Mouse (Mus musculus): ENCODE data around the gene Tbck.

The Tbck gene

GRCm38 (mm10) chr3:132868838-132869237, 184.9 kb downstream of the Tbck start:
- DNase-seq (ENCODE audit: low spot score in 2 of 2) = no peak

DNA sequence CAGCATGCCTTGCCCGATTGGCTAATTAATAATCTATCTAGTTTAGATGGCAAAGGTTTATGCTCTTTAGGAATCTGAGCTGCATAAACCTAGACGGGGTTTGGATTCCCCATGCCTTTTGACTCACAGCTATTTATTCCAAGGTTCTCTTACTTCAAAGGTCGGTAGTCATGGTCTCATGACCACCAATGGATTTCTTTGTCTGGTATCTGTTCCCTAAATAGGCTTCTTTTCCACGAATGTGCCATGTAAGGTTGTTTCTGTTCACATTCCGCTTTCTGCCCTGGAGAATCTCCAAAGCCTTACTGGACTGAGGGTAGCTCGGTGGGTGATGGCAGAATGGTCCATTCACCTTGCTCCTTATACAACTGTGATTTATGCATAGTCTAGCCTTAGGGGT, 186.1 kb downstream of the Tbck start:
- no peak for DNase-seq (ENCODE audit: low spot score in 2 of 2)

DNA sequence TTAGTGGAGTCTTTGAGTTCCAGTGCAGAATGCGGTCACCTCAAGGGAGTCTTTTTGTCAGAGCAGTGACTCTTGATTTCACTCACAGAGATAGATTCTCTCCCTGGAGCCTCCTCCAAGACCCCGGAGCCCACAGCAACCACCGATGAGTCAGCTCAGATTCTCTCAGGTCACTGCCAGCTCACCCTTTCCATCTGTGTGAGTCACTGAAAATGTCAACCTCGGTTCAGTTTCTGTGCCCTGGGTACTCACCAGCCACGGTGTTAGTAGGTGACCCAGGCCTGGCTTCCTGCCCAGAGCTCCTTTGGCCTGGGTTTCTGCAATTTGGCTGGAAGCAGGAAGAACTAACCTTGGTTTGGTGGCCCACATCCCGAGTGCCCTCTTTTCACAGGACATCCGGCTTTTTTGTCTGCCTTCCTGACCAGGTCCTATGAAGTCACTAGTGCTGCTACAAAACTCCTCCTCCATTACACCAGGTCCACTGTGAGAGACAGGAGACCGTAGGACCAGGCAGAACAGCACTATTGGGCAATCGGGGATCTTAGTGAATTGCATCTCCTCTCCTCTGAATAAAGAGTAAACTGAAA, 187.5 kb downstream of the Tbck start:
- DNase-seq (ENCODE audit: low spot score in 2 of 2) = no peak

DNA sequence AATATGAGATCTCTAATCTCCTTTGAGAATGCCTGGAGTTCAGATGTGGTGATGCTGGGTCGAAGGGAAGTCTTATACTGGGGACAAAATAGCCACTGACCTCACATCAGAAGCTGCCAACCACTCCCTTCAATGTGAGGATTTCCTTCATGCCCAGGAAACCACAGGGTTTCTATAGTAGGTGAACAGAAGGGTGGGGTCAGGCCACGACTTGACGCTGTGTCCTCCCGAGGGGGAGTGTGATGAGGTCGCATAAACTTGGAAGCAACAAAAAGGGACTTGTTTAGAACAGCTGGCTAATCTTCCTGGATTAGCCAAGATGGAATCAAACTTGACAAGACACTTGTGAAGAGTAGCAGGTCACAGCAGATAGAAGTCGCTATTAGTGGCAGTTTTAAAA, 189.3 kb downstream of the Tbck start:
- DNase-seq (ENCODE audit: low spot score in 2 of 2) = no peak

GRCm38 (mm10) chr3:132876011-132876708, 192.2 kb downstream of the Tbck start:
- DNase-seq (ENCODE audit: low spot score in 2 of 2) = no peak

DNA sequence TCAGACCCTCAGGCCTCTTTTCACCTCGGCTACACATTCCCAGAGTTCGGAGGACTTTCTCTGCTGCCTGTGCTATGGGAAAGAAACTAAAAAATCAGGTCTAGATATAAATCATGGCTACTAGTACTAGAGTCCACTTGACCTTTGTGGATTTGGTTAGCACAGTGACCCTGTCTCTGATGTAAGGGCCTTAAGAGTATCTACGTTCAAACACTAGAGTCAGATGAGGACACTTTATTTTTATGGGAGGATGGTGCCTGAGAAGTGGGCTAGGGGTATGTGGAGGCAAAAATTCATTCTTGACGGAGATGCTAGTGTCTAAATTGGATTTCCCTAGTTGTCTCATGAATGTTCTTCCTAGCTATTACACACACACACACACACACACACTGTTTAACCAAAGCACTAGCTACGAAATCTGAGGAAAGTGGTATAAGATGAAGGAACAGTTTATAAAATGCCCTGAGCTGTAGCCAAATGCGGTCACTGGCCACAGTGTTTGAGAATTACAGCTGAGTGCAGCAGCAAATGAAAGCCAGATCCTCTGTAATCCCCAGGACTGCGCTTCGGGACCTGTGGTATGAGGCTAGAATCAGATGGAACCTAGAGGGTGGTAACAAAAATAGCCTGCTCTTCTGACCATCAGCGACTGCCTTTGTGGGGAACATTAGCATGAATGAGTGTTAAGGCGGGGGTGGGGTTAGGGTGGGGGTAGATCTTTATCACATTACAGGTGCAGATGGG, 193.2 kb downstream of the Tbck start:
- DNase-seq (ENCODE audit: low spot score in 2 of 2) = no peak

DNA sequence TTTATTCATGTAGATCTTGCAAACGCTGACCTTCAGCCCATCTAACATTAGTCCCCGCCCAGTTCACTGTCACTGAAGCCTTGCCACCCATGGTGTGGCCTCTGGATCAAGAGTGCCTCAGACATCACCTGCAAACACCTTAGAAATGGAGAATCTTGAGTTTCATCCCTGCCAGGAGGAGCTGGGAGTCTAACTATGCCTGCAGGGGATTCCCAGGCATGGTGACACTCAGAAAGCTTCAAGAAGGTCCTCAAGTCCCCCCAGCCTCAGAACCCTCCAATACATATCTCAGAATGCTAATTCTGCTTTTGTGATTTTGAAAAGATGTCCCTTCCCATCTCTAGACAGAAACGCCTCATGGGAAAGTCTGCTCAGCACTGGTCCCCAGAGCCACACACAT, 196.4 kb downstream of the Tbck start:
- DNase-seq (ENCODE audit: low spot score in 2 of 2) = no peak

DNA sequence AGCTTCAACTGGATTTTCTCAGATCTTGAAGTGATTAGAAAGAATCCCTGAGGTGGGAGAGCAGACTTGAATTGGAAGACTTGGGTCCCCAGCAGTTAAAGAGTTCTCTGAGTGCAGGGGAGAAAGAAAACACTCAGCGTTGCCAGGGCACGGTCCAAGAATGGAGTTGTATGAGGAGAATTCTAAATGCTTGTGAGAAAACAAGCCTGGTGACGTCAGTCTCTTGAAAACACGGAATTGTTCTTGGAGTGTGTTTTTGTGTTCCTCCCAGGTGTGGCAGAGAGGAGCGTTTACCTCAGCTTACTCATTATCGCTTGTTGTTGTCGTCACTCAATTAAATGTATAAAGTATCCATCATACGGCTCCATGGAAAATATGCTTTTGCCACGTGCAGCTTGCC, 196.9 kb downstream of the Tbck start:
- DNase-seq (ENCODE audit: low spot score in 2 of 2) = no peak

- no peak for DNase-seq (ENCODE audit: low spot score in 2 of 2)
These were observed 199.3 kb downstream of the Tbck start for GRCm38 (mm10) chr3:132883256-132883655.

DNA sequence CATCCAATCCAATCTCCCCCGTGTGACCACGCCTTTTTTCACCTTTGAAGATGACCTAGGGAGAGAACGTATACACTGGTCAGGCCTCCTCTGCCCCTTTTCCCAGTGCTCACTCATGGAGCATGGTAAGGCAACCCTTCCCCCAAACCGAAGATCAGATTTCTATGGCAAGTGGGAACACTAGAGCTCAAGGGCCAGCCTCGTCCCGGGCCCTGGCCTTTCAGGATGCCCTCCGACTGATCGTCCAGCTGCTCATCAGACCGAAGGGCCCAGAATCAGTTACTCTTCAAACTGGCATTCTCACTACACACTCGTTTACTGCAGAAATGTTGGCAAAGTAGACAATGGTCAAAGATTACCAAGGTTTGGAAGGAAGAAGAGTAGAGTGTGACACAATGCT, 200.5 kb downstream of the Tbck start:
- DNase-seq (ENCODE audit: low spot score in 2 of 2) = no peak

DNA sequence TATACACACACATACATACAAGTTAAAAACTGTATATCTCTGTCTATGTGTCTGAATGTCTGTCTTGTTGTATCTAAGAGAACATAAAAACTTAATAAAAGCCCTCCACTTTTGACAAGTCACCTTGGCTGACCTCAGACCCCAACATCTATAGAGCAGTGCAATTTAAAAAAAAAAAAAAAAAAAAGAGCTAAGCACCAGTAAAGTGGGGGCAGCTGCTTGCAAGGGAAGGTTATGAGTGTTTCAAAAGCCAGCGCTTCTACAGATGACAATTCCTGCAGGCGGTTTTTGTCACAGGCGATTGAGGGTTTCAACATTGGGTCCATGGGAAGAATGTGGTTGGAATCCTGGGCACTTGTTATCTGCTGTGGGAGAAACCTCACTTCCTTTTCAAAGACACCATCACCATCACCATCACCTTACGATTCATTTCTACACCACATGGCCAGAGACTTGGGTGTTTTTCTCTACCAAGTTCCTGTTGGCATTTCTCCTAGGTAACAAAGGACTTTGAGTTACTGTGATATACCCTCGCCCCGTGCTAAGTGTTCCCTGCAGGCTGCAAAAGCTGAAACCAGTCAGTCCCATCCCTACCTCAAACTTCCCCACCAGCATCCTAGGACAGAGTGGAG, 202.6 kb downstream of the Tbck start:
- DNase-seq (ENCODE audit: low spot score in 2 of 2) = no peak

DNA sequence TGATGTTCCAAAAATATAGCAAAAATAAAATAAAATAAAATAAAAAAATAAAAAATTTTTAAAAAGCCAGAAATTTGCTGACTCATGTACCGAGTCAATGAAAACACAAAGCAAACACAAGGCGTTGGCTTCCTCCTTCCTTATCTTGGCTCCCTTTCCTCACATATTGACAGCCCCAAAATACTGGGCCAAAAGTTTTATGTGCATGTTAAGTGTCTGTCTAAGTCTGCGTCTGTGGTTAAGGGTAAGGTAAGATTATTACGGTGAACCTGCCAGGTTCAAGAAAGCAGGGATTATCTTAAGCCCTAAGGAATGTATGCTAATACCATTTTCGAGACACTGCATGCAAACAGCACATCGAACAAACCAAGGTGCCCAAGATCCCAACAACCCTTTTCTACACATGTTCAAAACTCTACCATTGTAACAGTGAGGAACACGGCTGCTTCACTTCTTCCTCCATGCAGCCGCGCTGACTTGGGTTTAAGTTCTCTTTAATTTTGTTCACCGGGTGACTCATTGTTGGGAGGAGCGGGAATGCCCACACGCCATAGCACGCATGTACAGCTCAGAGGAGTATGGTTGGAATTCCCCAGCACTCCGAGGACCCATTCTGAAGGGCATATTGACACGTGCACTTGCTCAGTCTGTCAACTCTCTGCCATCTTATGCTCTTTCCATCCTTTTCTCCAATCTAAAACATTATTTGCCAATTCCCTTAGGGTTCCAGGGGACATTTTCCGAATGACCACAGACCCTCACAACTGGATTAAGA, 203.3 kb downstream of the Tbck start:
- DNase-seq (ENCODE audit: low spot score in 2 of 2) = no peak
